In the genomic region with DNA sequence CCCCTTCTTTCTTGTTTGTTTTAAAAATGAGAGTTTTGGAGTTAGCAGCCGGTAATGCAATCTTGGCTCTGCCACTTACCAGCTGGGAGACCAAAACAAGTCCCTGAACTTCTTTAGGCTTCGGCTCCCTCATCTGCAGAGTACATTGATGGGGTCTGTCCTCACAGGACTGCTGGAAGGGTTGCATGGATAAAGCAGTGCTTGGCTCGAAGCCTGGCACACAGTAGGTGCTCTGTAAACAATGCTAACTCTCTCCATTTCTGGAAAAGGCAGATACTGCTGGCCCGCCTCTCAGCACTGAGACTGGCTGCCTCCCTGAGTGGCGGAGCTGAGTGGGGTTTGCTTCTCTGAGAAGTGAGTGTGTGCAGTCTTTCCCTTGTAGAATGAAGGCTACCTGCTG, we compare ENCODE assay signal across 10 mouse cellular contexts. TPM values are rescaled to one million over a fixed set of nuclear protein-coding genes. Genes with fewer than 3 reads are reported as not detected.
DNase-seq lines count a peak whose midpoint lies in the region; ATAC-seq and TF ChIP-seq lines count a peak whose summit lies in the region.
"Had no signal": no experiment of that assay in that cellular context is flagged by ENCODE, and none has a peak within 500 bp of the region (broad histone marks: within the 10 kb centered on the region; RNA-seq: fewer than 3 reads in every experiment).

No protein-coding gene starts in this region.

- H3K9me3 ChIP-seq in neural tube, embryonic 12.5 days: no peaks in the 10 kb centered on the region
- H3K9me3 ChIP-seq in limb, embryonic 12.5 days: no peaks in the 10 kb centered on the region
- H3K9me3 ChIP-seq in liver, postnatal 0 days (ENCODE audit: low read length): no peaks in the 10 kb centered on the region

- ATAC-seq in neural tube, embryonic 12.5 days (ENCODE audit: low FRiP score, low read depth): no peak
- ATAC-seq in limb, embryonic 12.5 days (ENCODE audit: insufficient number of reproducible peaks, insufficient read depth, low FRiP score, low TSS enrichment, low read depth): no peak
- ATAC-seq in liver, postnatal 0 days: no peak

- peak overlapping the region; percentile 70 for H3K4me2 ChIP-seq in neural tube, embryonic 12.5 days (replicated peaks)
- H3K4me2 ChIP-seq in limb, embryonic 12.5 days: peak overlapping the region; percentile 40
- no peak overlapping the region for H3K4me2 ChIP-seq in liver, postnatal 0 days (ENCODE audit: low read depth, low read length)

- H3K27ac ChIP-seq in neural tube, embryonic 12.5 days: no peak overlapping the region; the same call in 1 of the 2 replicates
- H3K27ac ChIP-seq in limb, embryonic 12.5 days: peak overlapping the region; percentile 64
- no peak overlapping the region for H3K27ac ChIP-seq in liver, postnatal 0 days (ENCODE audit: low read depth)

- peaks cover 76% of the 10 kb centered on the region for H3K4me1 ChIP-seq in neural tube, embryonic 12.5 days
- H3K4me1 ChIP-seq in limb, embryonic 12.5 days (replicated peaks): peaks cover 86% of the 10 kb centered on the region
- H3K4me1 ChIP-seq in liver, postnatal 0 days (ENCODE audit: insufficient read depth): no peaks in the 10 kb centered on the region

- no peak for TF ChIP-seq CTCF in liver, postnatal 0 days (IDR thresholded peaks at IDR 0.05; ENCODE audit: low read depth)

- H3K27me3 ChIP-seq in neural tube, embryonic 12.5 days (replicated peaks): no peaks in the 10 kb centered on the region
- no peaks in the 10 kb centered on the region for H3K27me3 ChIP-seq in limb, embryonic 12.5 days
- no peaks in the 10 kb centered on the region for H3K27me3 ChIP-seq in liver, postnatal 0 days (ENCODE audit: insufficient read depth, low read length)

- WGBS in neural tube, embryonic 12.5 days: 55% methylated on average over 5 of the region's 5 CpGs
- 43% methylated on average over 5 of the region's 5 CpGs for WGBS in limb, embryonic 12.5 days
- 66% methylated on average over 5 of the region's 5 CpGs for WGBS in liver, postnatal 0 days (ENCODE audit: insufficient replicate concordance)

- DNase-seq in adrenal gland, adult 2 months: peak; percentile 13
- DNase-seq in adrenal gland, postnatal 10 days: no peak
- DNase-seq in neural tube, embryonic 10.5 days (ENCODE audit: extremely low spot score, low spot score): no peak
- DNase-seq in yolk sac, embryonic 10.5 days (ENCODE audit: low spot score): no peak
- DNase-seq in liver, postnatal 0 days: no peak
- no peak for DNase-seq in spleen, postnatal 36 days (ENCODE audit: low spot score in 2 of 2)
- DNase-seq: kidney, postnatal 25 days; right cerebral cortex, postnatal 14 days had no signal

- H3K36me3 ChIP-seq in neural tube, embryonic 12.5 days: no peaks in the 10 kb centered on the region; the same call in 1 of the 2 replicates
- peaks cover 47% of the 10 kb centered on the region for H3K36me3 ChIP-seq in limb, embryonic 12.5 days
- H3K36me3 ChIP-seq in liver, postnatal 0 days (replicated peaks; ENCODE audit: insufficient read depth, low read length): no peaks in the 10 kb centered on the region

- no peak overlapping the region for H3K4me3 ChIP-seq in neural tube, embryonic 12.5 days
- no peak overlapping the region for H3K4me3 ChIP-seq in limb, embryonic 12.5 days (replicated peaks)
- no peak overlapping the region for H3K4me3 ChIP-seq in liver, postnatal 0 days (ENCODE audit: low read depth, low read length)

- no peak for TF ChIP-seq EP300 in liver, postnatal 0 days (IDR thresholded peaks at IDR 0.05; ENCODE audit: low read depth)

- H3K9ac ChIP-seq in neural tube, embryonic 12.5 days: no peak overlapping the region
- no peak overlapping the region for H3K9ac ChIP-seq in limb, embryonic 12.5 days (replicated peaks)
- no peak overlapping the region for H3K9ac ChIP-seq in liver, postnatal 0 days (replicated peaks)

RNA-seq across cellular contexts. Expression of a gene that starts 7.2 kb away (rescaled TPM):
- 10 to 100 TPM; 46.3 to 52.1 TPM for total RNA-seq in adrenal gland, adult 2 months (2021)
- polyA plus RNA-seq in adrenal gland, adult 2 months (2012; rRNA removed): 73.4 and 94.6 TPM in 2 replicates
- 10 to 100 TPM; 33.5 to 35.9 TPM for total RNA-seq in adrenal gland, postnatal 10 days (2021)
- polyA plus RNA-seq in neural tube, embryonic 12.5 days (2016; fragmentation: Nextera tagmentation; extraction: Ambion mirVana): 32.1 and 34.3 TPM in 2 replicates
- polyA plus RNA-seq in limb, embryonic 12.5 days (2016; fragmentation: Nextera tagmentation; extraction: Ambion mirVana): 43.1 and 50.8 TPM in 2 replicates
- 0.14 and 0.17 TPM in 2 replicates for polyA plus RNA-seq in liver, postnatal 0 days (2015; fragmentation: Nextera tagmentation; extraction: Ambion mirVana)

Comparison
In these comparisons a context has a peak if more than half of its experiments do, and no peak if none do; other contexts are left out.
1. RNA of a gene that starts 7.2 kb away (polyA plus RNA-seq): 73.4 to 94.6 TPM in adrenal gland, adult 2 months, 43.1 to 50.8 TPM in limb, embryonic 12.5 days and 32.1 to 34.3 TPM in neural tube, embryonic 12.5 days; 0.14 to 0.17 TPM in liver, postnatal 0 days; every median in the first group is over 10 times any median in the second.